Mouse (Mus musculus): ENCODE data around the gene Mrtfb.
A peak's percentile ranks its signal among the peaks of the same experiment; 100 is the strongest.

Gene Mrtfb

DNA sequence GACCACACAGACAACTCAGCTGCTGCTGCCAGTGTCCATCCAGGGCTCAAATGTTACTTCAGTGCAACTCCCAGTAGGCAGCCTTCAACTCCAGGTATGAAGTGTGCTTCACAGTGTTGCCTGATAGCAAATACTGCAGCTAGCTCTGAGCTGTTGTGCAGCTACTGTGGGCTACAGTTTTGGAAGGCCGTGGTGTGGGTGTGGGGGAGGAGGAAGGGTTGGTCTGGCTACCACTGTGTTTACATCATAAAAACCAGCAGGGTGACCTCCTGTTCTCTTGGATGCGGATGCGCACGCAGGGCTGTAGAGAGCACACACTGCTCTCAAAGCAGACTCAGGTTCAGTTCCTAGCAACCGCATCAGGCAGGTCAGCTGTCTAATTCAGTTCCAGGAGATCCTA lies 145.3 kb downstream of the Mrtfb start:
- DNase-seq (ENCODE audit: low read depth, low spot score) = peak; percentile 61

GRCm38 (mm10) chr16:13404656-13405055 lies 148.4 kb downstream of the Mrtfb start:
- no peak for DNase-seq (ENCODE audit: low read depth, low spot score)

DNA sequence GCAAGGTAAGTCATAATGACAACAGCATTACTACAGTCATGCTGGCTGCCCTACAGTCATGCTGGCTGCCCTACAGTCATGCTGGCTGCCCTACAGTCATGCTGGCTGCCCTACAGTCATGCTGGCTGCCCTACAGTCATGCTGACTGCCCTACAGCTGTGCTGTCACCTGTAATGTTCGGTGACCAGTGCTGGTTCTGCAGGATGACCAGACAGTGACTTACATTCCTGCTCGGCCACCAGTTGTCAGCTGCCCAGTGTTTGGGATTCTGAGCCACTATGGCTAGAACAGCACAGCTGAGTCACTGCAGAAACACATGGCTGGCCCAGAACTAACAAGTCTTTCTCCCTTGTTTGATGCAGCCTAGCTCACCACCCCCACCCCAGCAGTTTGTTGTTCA lies 149.1 kb downstream of the Mrtfb start:
- DNase-seq (ENCODE audit: low read depth, low spot score) = no peak

GRCm38 (mm10) chr16:13409530-13410163 lies 153.4 kb downstream of the Mrtfb start:
- DNase-seq (ENCODE audit: low read depth, low spot score) = peak; percentile 56

DNA sequence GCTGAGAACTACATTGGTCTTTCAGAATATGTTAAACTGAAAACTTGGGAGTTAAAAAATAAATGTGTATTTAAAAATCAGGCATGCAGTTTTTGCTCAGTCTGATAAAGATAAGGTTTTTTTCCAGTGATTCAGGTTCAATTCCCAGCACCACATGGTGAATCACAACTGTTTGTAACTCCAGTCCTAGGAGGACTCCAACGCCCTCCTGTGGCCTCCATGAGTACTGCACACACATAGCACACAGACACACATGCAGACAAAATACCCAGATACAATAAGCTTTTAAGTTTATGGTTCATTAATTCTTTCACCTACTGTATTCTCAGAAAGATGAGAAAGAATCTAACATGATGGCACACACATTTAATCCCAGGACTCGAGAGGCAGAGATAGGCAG lies 154.5 kb downstream of the Mrtfb start:
- peak; percentile 22 for DNase-seq (ENCODE audit: low read depth, low spot score)

DNA sequence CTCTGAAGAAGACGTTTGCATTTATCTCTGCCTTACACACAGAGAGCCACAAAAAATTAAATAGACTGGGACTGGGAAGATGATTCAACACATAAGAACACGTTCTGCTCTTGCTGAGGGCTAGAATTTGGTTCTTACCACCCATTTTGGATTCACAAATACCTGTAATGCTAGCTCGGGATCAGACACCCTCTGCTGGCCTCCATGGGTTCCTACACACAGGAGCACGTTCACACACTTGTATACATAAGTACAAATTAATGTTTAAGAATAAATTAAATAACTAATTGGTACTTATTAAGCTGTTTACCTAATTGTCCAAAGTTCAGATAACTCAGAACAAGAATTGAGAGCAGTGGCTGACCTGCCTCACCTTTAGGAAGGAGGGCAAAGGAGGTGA lies 155.2 kb downstream of the Mrtfb start:
- DNase-seq (ENCODE audit: low read depth, low spot score) = peak; percentile 33

DNA sequence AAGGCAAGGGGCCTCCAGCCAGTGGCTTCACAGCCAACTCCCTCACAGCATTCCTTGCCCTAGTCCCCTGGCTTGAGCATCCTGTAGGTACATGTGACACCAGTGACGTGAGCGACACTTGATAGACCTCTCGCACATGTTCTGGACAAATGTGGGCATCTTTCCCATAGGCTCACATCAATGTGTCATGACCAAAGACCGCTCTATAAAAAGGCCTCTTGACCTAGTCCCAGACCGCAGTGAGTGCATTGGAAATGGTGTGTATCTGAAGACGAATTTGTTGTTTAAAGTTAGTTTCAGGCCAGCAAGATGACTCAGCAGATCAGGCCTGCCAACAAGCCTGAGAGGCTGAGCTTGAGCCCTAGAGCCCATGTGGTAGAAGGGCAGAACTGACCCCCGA lies 158.3 kb downstream of the Mrtfb start:
- DNase-seq (ENCODE audit: low read depth, low spot score) = no peak

DNA sequence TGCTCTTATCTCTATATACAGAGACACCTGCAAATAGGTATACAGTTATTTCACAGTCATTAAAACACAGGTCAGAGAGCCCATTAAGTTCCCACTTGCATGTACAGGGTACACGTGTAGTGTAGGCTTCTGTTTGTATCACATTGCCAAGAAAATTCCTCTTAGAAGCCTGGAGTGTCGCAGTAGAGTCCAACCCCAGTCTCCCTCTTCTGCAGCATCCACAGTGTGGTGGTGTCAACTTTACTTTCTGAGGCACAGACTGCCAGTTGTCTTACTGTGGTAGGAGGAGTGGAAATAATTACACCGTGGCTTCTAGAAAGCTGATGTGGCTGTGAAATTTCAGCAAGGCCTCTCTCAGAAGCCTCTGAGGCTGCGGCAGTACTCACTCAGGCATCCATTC lies 158.7 kb downstream of the Mrtfb start:
- DNase-seq (ENCODE audit: low read depth, low spot score) = no peak

DNA sequence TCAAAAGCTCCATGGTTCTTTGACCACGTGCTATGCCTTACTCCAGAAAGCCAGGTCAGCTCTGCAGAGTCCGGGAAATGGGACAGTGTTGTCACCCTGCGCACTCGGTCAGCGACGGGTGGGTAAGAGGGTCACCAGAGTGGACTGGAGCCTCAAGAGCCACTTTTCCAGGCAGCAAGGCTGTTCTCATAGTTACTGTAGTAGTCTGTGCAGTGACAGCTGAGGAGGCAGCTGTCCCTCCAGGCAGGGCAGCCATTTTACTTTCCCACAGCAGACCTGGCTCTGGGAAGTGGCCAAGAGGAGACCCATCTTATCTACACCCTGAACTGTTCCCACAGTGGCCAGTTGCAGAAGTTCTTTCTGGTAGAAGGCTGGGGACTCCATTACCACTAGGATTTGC lies 159.2 kb downstream of the Mrtfb start:
- no peak for DNase-seq (ENCODE audit: low read depth, low spot score)

DNA sequence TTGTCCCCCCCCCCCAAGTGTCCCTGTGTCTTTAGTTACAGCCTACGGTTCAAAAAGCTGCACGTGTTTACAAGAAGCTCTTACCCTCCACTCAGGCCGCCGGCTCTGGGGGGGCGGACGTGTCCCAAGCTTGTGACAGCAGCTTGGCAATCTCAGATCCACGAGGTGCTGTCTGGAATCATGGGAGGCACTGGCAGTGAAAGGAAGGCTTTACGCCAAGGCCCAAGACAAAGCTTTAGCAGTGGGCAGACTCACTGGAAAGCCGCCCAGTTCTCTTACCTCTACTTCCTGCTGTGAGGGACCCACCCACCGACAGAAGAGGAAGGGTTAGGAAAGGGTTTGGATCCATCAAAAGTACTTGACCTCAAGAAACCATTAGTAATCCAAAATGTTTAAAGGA lies 160.2 kb downstream of the Mrtfb start:
- DNase-seq (ENCODE audit: low read depth, low spot score) = peak; percentile 38

GRCm38 (mm10) chr16:13417904-13418303 lies 161.6 kb downstream of the Mrtfb start:
- DNase-seq (ENCODE audit: low read depth, low spot score) = no peak

- DNase-seq (ENCODE audit: low read depth, low spot score) = no peak
Measured at GRCm38 (mm10) chr16:13419752-13420151, 163.5 kb downstream of the Mrtfb start.

GRCm38 (mm10) chr16:13422522-13422921 lies 166.2 kb downstream of the Mrtfb start:
- no peak for DNase-seq (ENCODE audit: low read depth, low spot score)

- DNase-seq (ENCODE audit: low read depth, low spot score) = no peak
Measured at GRCm38 (mm10) chr16:13423587-13424355, 167.5 kb downstream of the Mrtfb start.

DNA sequence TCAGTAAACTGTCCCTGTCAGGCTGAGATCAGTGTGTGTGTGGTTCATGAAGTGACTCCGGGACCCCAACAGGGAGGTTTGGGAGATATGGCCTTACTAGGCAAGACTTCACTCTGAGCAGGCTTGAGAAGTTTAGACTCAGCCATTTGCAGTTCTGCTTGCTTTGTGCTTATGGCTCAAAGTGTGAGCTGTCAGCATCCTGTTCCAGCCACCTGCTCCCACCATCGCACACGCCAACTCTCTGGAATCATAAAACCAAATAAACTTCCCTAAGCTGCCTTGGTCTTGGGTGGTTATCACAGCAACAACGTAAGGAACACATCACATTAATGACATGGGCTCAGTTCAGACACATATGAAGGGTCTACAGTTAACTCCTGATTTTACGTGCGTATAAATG lies 169.5 kb downstream of the Mrtfb start:
- no peak for DNase-seq (ENCODE audit: low read depth, low spot score)

GRCm38 (mm10) chr16:13426831-13427589 lies 170.7 kb downstream of the Mrtfb start:
- DNase-seq (ENCODE audit: low read depth, low spot score) = peak; percentile 29

DNA sequence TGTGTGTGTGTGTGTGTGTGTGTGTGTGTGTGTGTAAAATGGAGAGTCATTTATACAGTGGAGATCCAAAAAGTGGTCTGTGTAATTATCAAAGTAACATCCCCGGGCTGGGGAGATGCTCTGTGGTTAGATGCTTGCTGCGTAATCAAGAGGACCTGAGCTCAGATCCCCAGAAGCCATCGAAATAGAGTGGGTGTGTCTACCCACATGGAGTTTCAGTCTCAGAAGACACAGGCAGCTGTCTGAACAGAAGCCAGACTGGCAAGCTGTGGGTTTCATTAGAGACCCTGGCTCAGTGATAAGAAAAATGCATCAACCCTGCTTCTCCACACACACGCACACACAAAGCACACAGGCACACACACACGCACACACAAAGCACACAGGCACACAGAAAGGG lies 171.8 kb downstream of the Mrtfb start:
- no peak for DNase-seq (ENCODE audit: low read depth, low spot score)

DNA sequence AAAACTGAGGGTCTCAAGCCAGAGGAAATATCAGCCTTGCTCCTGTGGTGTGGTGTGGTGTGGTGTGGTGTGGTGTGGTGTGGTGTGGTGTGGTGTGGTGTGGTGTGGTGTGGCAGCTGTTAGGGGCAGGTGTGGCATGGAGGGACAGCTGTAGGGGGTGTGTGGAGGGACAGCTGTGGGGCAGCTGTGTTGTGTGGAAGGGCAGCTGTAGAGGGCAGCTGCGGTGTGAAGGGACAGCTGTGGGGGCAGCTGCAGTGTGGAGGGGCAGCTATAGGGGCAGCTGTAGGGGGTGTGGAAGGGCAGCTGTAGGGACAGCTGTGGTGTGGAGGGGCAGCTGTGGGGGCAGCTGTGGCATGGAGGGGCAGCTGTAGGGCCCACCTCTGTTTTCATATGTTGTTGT lies 172.5 kb downstream of the Mrtfb start:
- DNase-seq (ENCODE audit: low read depth, low spot score) = no peak

- no peak for DNase-seq (ENCODE audit: low read depth, low spot score)
Measured at GRCm38 (mm10) chr16:13429921-13430606, 173.8 kb downstream of the Mrtfb start.

- no peak for DNase-seq (ENCODE audit: low read depth, low spot score)
Measured at GRCm38 (mm10) chr16:13430940-13431339, 174.7 kb downstream of the Mrtfb start.

DNA sequence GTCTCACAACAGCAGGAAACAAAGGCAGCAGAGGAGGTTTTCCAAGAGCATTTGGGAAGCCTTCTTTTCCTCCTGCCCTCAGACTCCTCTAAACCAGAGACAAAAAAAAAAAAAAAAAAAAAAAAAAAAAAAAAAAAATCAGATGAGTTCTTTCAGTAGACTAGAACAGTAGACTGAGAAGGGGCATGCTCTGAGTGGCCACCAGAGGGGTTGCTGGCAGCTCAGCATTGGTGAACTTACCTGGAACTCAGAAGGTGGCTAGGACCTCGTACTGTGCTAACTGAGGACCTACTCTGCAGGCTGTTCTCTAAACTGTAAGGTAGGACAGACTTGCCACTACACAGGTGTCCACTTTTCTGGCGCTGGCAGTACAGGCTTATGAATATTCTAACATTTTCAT lies 179.3 kb downstream of the Mrtfb start:
- DNase-seq (ENCODE audit: low read depth, low spot score) = peak; percentile 66

All from ES-CJ7 (cell line).